Mouse (Mus musculus) kidney, adult 11 months (tissue): ENCODE measurements at regions not wholly inside any gene's neighbourhood (a gene's known extent, or its start where the extent isn't known, plus 50 kb on each side); places are given as distances from the start of the nearest gene placed in this dataset.

Source experiments
- DNase-seq: peaks from one replicate; pipeline ENCODE4 v3.0.0; 2022

GRCm38 (mm10) chr4:150800774-150801173, 52.9 kb upstream of the Errfi1 start:
- no peak for DNase-seq

GRCm38 (mm10) chr4:150799550-150800398, 53.9 kb upstream of the Errfi1 start:
- peak; percentile 36 for DNase-seq

GRCm38 (mm10) chr4:150798783-150799530, 54.8 kb upstream of the Errfi1 start:
- peak; percentile 76 for DNase-seq

- no peak for DNase-seq
These were observed 55.4 kb upstream of the Errfi1 start for GRCm38 (mm10) chr4:150798281-150798680.

- DNase-seq, result peak; percentile 67
These were observed 56.7 kb upstream of the Errfi1 start for GRCm38 (mm10) chr4:150797057-150797456.

GRCm38 (mm10) chr4:150794878-150795277, 58.8 kb upstream of the Errfi1 start:
- DNase-seq, result no peak

DNA sequence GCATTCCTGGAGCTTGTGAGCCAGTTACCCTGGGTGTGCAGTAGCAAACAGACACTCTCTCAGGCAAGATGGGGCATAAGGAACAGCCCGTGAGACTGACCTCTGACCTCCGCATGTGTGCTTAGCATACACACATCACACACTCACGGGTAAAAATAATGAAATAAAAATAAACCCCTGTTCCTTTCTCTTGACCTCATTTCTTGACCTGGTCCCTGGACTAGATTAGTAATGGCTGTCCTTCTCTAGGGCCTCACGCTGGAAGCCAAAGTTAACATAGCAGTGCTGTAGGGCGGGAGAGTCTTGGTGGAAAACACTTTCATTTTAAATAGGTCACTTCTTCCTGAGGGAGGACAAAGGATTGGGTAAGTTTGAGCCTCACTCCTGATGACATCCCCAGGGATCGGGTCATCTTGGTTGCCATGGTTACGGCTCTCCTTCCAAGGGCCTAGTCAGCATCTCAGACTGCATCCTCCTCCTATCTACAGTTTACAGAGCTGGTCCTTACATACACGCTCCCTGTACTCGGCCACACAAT, 59.4 kb upstream of the Errfi1 start:
- no peak for DNase-seq

- DNase-seq, result no peak
These were observed 60.6 kb upstream of the Errfi1 start for GRCm38 (mm10) chr4:150793146-150793545.

- DNase-seq, result no peak
These were observed 64.6 kb upstream of the Errfi1 start for GRCm38 (mm10) chr4:150789166-150789565.

DNA sequence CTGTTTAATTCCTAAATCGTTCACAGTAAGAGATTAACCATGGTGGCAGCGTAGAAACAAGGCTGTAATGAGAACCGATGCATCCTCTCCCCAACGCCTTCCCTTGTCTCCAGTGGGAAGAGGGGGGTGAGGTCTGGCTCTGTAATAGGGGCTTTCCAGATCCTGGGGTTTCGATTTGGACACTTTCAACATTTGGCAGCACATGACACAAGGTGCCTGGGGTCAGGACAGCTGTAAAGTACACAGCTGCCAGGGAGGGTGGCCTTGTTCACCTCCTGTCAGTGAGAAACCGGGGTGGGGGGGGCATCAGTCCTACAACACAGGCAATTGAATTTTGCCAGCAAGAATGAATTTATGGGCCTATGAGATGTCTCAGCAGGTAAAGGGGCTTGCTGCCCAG, 66.6 kb upstream of the Errfi1 start:
- no peak for DNase-seq

- no peak for DNase-seq
These were observed 67.1 kb upstream of the Errfi1 start for GRCm38 (mm10) chr4:150786651-150787050.

GRCm38 (mm10) chr4:150784491-150785451, 68.9 kb upstream of the Errfi1 start:
- DNase-seq, result peak; percentile 71

- DNase-seq, result no peak
These were observed 72.4 kb upstream of the Errfi1 start for GRCm38 (mm10) chr4:150781304-150781703.

GRCm38 (mm10) chr4:150779340-150779739, 74.4 kb upstream of the Errfi1 start:
- no peak for DNase-seq

DNA sequence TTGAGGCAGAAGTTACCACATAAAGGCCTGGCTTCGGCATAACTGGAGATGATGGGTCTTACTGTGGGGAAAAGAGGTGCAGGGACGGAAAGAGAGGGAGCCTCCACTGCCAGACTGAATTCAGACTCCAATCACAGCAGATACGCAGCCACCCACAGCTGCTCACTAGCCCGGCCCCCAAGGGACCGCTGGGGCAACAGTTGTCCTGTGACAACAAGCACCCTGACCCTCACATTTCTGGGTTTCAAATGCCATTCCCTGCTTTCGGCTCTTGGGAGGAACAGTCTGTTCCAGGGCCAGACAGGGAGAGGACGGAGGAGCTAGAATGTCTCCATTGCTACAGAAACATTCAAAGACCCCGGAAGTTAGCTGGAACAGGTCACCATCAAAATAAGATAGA, 75.0 kb upstream of the Errfi1 start:
- peak; percentile 57 for DNase-seq

GRCm38 (mm10) chr4:150775695-150776521, 77.8 kb upstream of the Errfi1 start:
- DNase-seq, result peak; percentile 39

DNA sequence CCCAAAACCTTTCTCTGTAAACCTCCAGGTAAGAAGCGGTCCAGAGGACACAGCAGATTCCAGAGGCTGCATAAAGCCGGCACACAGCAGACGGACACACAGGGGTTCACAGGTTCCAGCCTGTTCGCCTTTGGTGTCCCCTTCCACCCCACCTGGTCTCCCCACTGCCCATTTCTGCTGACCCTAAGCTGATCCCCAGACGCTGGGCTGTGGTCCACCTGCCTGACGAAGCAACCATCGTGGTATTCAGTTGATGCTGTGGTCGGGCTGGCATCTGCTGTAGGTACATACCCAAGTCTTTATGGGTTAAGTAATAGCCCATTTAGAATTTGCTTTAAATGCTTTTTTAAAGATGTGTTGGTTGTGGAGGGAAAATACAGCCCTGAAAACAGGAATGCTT, 78.4 kb upstream of the Errfi1 start:
- DNase-seq, result no peak

DNA sequence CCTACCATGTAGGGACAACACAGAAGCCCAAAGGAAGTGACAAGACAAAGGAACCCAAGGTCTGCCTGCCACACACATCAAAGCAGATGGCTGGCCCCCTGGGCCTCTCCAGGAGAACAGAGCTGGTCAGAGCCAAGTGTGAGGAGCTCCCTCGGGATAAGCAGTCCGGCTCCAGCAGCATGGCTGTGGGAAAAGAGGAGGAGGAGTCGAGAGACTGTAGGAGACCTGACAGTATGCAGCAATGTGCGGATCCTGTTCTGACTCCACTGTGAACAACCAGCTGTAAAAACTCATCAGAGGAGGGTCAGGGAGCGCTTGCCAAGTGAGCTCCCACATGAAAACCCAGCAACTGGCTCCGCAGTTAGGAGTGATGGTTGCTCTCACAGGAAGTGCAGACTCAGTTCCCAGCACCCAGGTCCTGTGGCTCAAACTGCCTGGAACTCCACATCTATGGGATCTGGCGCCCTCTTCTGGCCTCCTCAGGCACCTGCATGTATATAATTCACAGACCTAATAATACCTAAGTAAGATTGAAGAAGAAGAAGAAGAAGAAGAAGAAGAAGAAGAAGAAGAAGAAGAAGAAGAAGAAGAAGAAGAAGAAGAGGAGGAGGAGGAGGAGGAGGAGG, 79.3 kb upstream of the Errfi1 start:
- no peak for DNase-seq

GRCm38 (mm10) chr4:150771922-150772651, 81.6 kb upstream of the Errfi1 start:
- DNase-seq, result peak; percentile 66

DNA sequence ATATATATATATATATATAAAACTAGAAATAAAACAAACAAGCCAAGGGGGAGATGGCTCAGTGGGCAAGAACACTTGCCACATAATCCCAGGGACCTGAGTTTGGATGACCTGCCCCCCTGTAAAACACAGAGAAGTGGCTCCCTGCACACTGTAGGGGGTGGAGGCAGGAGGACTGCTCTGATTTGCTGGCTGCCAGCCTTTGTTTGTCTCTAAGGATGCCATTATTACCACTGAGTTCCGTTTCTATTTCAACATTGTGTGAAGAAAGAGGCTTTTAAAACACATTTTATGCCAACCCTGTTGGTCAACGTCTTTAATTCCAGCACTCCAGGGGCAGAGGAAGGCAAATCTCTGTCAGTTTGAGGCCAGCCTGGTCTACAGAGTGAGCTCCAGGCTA, 82.2 kb upstream of the Errfi1 start:
- no peak for DNase-seq

GRCm38 (mm10) chr4:150769043-150769442, 84.7 kb upstream of the Errfi1 start:
- DNase-seq, result no peak
